Mouse (Mus musculus) right cerebral cortex, adult 2 months (tissue): ENCODE measurements at regions not wholly inside any gene's neighbourhood (a gene's known extent, or its start where the extent isn't known, plus 50 kb on each side); places are given as distances from the start of the nearest gene placed in this dataset.

Source experiments
- DNase-seq, 2 experiments: peaks; one replicate each; pipeline ENCODE4 v3.0.0; 2021 to 2022; ENCODE audit warnings: low spot score in 2 of 2

- peak in 1 of 2 experiments; percentile 3 for DNase-seq
Measured at GRCm38 (mm10) chr12:62207211-62207610, 684.3 kb downstream of the Lrfn5 start.

- DNase-seq = no peak
Measured at GRCm38 (mm10) chr12:62232864-62233263, 709.9 kb downstream of the Lrfn5 start.
